Mouse (Mus musculus) small intestine, adult 2 months (tissue): ENCODE results near the gene Naa25.

ENCODE experiments used
- CTCF ChIP-seq: fragments of 200-500 bp; IDR thresholded peaks from 2 replicates; pipeline ENCODE4 v1.5.1; 2012; ENCODE audit warnings: low read depth, mild to moderate bottlenecking, control low read depth, inconsistent platforms, low read length, moderate library complexity, mixed read lengths; ENCODE audit not compliant: insufficient replicate concordance, insufficient read length; ENCODE audit errors: extremely low read depth
- POLR2A ChIP-seq: fragments of 200-500 bp; IDR thresholded peaks from 2 replicates; pipeline ENCODE4 v1.6.1; 2012; ENCODE audit warnings: low read depth, mild to moderate bottlenecking, control low read depth, inconsistent platforms, low read length, moderate library complexity

DNA sequence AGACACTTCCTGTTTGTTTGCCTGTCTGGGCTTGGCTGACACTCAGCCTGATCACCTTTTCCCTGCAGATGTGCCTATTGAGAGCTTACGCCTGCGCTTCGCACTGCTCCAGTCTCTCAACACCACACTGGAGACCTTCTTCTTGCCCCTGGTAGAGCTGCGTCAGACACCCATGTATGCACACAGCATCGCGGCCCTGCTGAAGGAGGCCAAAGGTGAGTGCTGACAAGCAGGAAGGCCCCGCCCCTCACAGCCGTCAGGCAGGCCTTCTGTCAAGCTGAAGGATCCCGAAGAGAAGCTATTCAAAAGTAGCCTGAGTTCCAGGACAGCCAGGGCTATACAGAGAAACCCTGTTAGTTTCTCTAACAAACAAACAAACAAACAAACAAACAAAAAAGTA lies 38.5 kb upstream of the Naa25 start:
- TF ChIP-seq CTCF = no peak
- no peak for TF ChIP-seq POLR2A
